Mouse (Mus musculus) ES-E14 (cell line): ENCODE measurements around the gene Hmgb1. TPM values are rescaled to one million over a fixed set of nuclear protein-coding genes. Genes with fewer than 3 reads are reported as not detected.

Experiments used
- DNase-seq: peaks from one replicate; pipeline ENCODE4 v3.0.0-alpha.2; 2013; ENCODE audit warnings: low read depth, low spot score
- H3K27ac ChIP-seq: 2 replicates; pipeline ENCODE4 v1.5.1; 2012; ENCODE audit warnings: low read depth, mild to moderate bottlenecking, low read length, moderate library complexity, mixed read lengths; ENCODE audit not compliant: poor library complexity, insufficient read depth, severe bottlenecking
- H3K36me3 ChIP-seq: 2 replicates; pipeline ENCODE4 v1.6.1; 2012; ENCODE audit warnings: mild to moderate bottlenecking, low read length, moderate library complexity, mixed read lengths; ENCODE audit not compliant: control insufficient read depth, poor library complexity, insufficient read depth, severe bottlenecking
- H3K4me1 ChIP-seq, 2 experiments: fragments of 150-350 bp in 1 of 2; sonication (generic) in 1 of 2; 2 replicates each; pipeline ENCODE4 v1.6.1; 2012; ENCODE audit warnings: low read length in 2 of 2, mild to moderate bottlenecking in 1 of 2, mixed read lengths in 1 of 2; ENCODE audit not compliant: control insufficient read depth in 2 of 2, insufficient read depth in 2 of 2, poor library complexity in 1 of 2
- H3K4me3 ChIP-seq, 2 experiments: fragments of 150-350 bp in 1 of 2; sonication (generic) in 1 of 2; 2 replicates each; pipeline ENCODE4 v1.5.1; 2012; ENCODE audit warnings: low read length in 2 of 2, low read depth in 1 of 2, mild to moderate bottlenecking in 1 of 2, mixed read lengths in 1 of 2; ENCODE audit not compliant: insufficient read depth in 1 of 2, poor library complexity in 1 of 2, severe bottlenecking in 1 of 2
- H3K9ac ChIP-seq: 2 replicates; pipeline ENCODE4 v1.6.1; 2012; ENCODE audit warnings: low read depth, mild to moderate bottlenecking, low read length, mixed read lengths; ENCODE audit not compliant: poor library complexity, insufficient read depth, severe bottlenecking
- H3K9me3 ChIP-seq: fragments of 150-350 bp; sonication (generic); 2 replicates; pipeline ENCODE4 v1.6.1; 2012; ENCODE audit warnings: low read depth, mild to moderate bottlenecking, low read length; ENCODE audit not compliant: control insufficient read depth, insufficient read depth
- CHD2 ChIP-seq: IDR thresholded peaks from 2 replicates; pipeline ENCODE4 v1.6.1; 2014; ENCODE audit warnings: mild to moderate bottlenecking, low read depth, low read length, inconsistent platforms
- HCFC1 ChIP-seq: IDR thresholded peaks from 2 replicates; pipeline ENCODE4 v1.6.1; 2012; ENCODE audit warnings: low read length, inconsistent platforms, borderline replicate concordance; ENCODE audit not compliant: insufficient read depth
- MAFK ChIP-seq: IDR thresholded peaks from 2 replicates; pipeline ENCODE4 v1.6.1; 2014; ENCODE audit warnings: mild to moderate bottlenecking, low read depth, low read length, inconsistent platforms; ENCODE audit not compliant: insufficient read depth
- ZC3H11A ChIP-seq: IDR thresholded peaks from 2 replicates; pipeline ENCODE4 v1.6.1; 2012; ENCODE audit warnings: low read depth, mild to moderate bottlenecking, inconsistent platforms, low read length, borderline replicate concordance
- ZNF384 ChIP-seq: IDR thresholded peaks from 2 replicates; pipeline ENCODE4 v1.6.1; 2012; ENCODE audit warnings: low read depth, low read length, inconsistent platforms
- in situ Hi-C, 2 experiments: fragments of 600-800 bp; cut with MboI; formaldehyde crosslinking; loops; one replicate each; pipeline ENCODE4 v1.15.1; 2025; ENCODE audit warnings: low sequenced_read_pairs in 2 of 2, inconsistent platforms in 1 of 2; ENCODE audit not compliant: unreplicated experiment in 2 of 2
- total RNA-seq: library from RNA; depleted of rRNA; stranded (reverse); fragments of 300-350 nt; gene quantifications from 2 replicates; pipeline ENCODE4 v1.2.3, GENCODE M21; 2012

Hmgb1 gene
- total RNA-seq, 1 experiment: 350 TPM

GRCm38 (mm10) chr5:149114587-149114986, 69.7 kb downstream of the Hmgb1 start:
- no peaks in the 10 kb centered on the region for H3K36me3 ChIP-seq
- no peak overlapping the region for H3K27ac ChIP-seq
- H3K9ac ChIP-seq: no peak overlapping the region
- H3K9me3 ChIP-seq: no peaks in the 10 kb centered on the region
- in situ Hi-C loops: no loop called here
- TF ChIP-seq MAFK (no peak), CHD2 (no peak), HCFC1 (no peak), ZNF384 (no peak), ZC3H11A (no peak)
- DNase-seq: no peak
- peaks cover 16 to 46% of the 10 kb centered on the region in 2 experiments for H3K4me1 ChIP-seq
- H3K4me3 ChIP-seq: no peak overlapping the region

GRCm38 (mm10) chr5:149114034-149114433, 70.3 kb downstream of the Hmgb1 start:
- no peak for TF ChIP-seq CHD2
- TF ChIP-seq MAFK: no peak
- TF ChIP-seq ZNF384: no peak
- TF ChIP-seq HCFC1: no peak
- TF ChIP-seq ZC3H11A: no peak
- Histone ChIP-seq H3K36me3 (no peaks in the 10 kb centered on the region), H3K4me1 (peaks cover 16 to 46% of the 10 kb centered on the region in 2 experiments), H3K27ac (no peak overlapping the region), H3K9ac (no peak overlapping the region), H3K4me3 (no peak overlapping the region), H3K9me3 (no peaks in the 10 kb centered on the region)
- in situ Hi-C loops: no loop called here
- no peak for DNase-seq

GRCm38 (mm10) chr5:149113439-149113838, 70.8 kb downstream of the Hmgb1 start:
- Histone ChIP-seq H3K4me1 (peaks cover 16 to 43% of the 10 kb centered on the region in 2 experiments), H3K4me3 (0 out of 4 replicates have a peak overlapping the region, but pooled peaks have one; percentile 1 to 34), H3K27ac (peak overlapping the region; percentile 84; the same call in 1 of the 2 replicates), H3K9ac (peak overlapping the region; percentile 24; the same call in 1 of the 2 replicates), H3K36me3 (no peaks in the 10 kb centered on the region), H3K9me3 (no peaks in the 10 kb centered on the region)
- no peak for DNase-seq
- in situ Hi-C loops: no loop called here
- TF ChIP-seq CHD2 (no peak), ZC3H11A (no peak), ZNF384 (no peak), HCFC1 (no peak), MAFK (no peak)

- in situ Hi-C loops: no loop called here
- peak overlapping the region; percentile 84 for H3K27ac ChIP-seq
- peaks cover 16 to 35% of the 10 kb centered on the region in 2 experiments for H3K4me1 ChIP-seq
- H3K36me3 ChIP-seq: no peaks in the 10 kb centered on the region
- TF ChIP-seq HCFC1 (no peak), ZNF384 (no peak)
- H3K4me3 ChIP-seq: peak overlapping the region; percentile 67 to 71
- no peaks in the 10 kb centered on the region for H3K9me3 ChIP-seq
- DNase-seq: peak; percentile 91
- H3K9ac ChIP-seq: peak overlapping the region; percentile 42; the same call in 1 of the 2 replicates
These were observed 71.7 kb downstream of the Hmgb1 start for GRCm38 (mm10) chr5:149112559-149112958.

- in situ Hi-C loops: no loop called here
- TF ChIP-seq ZC3H11A: no peak
- TF ChIP-seq ZNF384: no peak
- no peak for TF ChIP-seq CHD2
- no peak for TF ChIP-seq HCFC1
- TF ChIP-seq MAFK: no peak
- Histone ChIP-seq H3K4me3 (no peak overlapping the region), H3K4me1 (peaks cover 12 to 24% of the 10 kb centered on the region in 2 experiments), H3K9me3 (no peaks in the 10 kb centered on the region), H3K36me3 (no peaks in the 10 kb centered on the region), H3K27ac (no peak overlapping the region), H3K9ac (no peak overlapping the region)
- DNase-seq: no peak
These were observed 75.1 kb downstream of the Hmgb1 start for GRCm38 (mm10) chr5:149109220-149109619.
